9 mouse cellular contexts compared by ENCODE assay signal in the genomic region with DNA sequence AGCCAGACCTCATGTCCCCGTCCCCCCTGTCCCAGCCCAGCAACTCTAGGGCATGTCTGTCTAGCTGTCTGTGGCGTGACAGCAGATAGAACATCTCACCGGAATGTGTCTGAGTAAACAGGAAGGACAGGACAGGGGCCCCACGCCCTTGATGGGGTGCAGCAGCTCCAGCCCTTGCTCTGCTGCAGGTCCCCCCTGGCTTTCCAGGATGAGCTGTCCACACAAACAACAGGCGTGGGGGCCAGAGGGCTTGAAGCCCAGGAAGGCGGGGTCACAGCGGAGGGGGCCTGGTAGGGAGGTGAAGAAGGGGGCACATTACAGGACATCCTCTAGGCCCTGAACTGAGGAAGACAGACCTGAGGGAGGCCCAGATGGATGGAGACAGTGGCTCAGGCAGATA. TPM values are rescaled to one million over a fixed set of nuclear protein-coding genes. Genes with fewer than 3 reads are reported as not detected.
A peak's percentile ranks its signal among the peaks of the same experiment; 100 is the strongest.
DNase-seq lines count a peak whose midpoint lies in the region; ATAC-seq and TF ChIP-seq lines count a peak whose summit lies in the region.
"Had no signal": no experiment of that assay in that cellular context is flagged by ENCODE, and none has a peak within 500 bp of the region (broad histone marks: within the 10 kb centered on the region; RNA-seq: fewer than 3 reads in every experiment).

No protein-coding gene starts in this region.

- H3K36me3 ChIP-seq in heart, embryonic 13.5 days: peaks cover 40% of the 10 kb centered on the region
- H3K36me3 ChIP-seq in heart, embryonic 16.5 days (ENCODE audit: control insufficient read depth, insufficient read depth): peaks cover 15% of the 10 kb centered on the region

- TF ChIP-seq POLR2A in lung, adult 2 months (IDR thresholded peaks at IDR 0.05; ENCODE audit: borderline replicate concordance, extremely low read depth, low read depth, low read length): peak; percentile 15; the same call in 1 of the 2 replicates

- no peak for ATAC-seq in heart, embryonic 13.5 days (ENCODE audit: extremely low read depth, insufficient number of reproducible peaks, low FRiP score, low TSS enrichment)
- no peak; the same call in 1 of the 2 replicates for ATAC-seq in heart, embryonic 16.5 days (replicated peaks; ENCODE audit: extremely low read depth, insufficient read depth, low FRiP score)

- DNase-seq in heart, adult 18-20 months: no peak
- peak; percentile 77 for DNase-seq in adrenal gland, adult 8-10 months
- DNase-seq in lung, adult 2 months: peak; percentile 70
- DNase-seq in adipocyte (ENCODE audit: low spot score): no peak
- no peak for DNase-seq in thymus, postnatal 14 days
- DNase-seq in frontal cortex, postnatal 36 days (ENCODE audit: low spot score in 2 of 2): no peak

- no peak overlapping the region for H3K4me3 ChIP-seq in heart, embryonic 13.5 days
- H3K4me3 ChIP-seq in heart, embryonic 16.5 days (ENCODE audit: low read length): no peak overlapping the region
- H3K4me3 ChIP-seq in lung, adult 2 months (replicated peaks; ENCODE audit: extremely low read depth, low read depth, low read length): no peak overlapping the region
- H3K4me3 ChIP-seq: neural tube, embryonic 13.5 days had no signal

- peaks cover 40% of the 10 kb centered on the region for H3K4me1 ChIP-seq in heart, embryonic 13.5 days
- H3K4me1 ChIP-seq in heart, embryonic 16.5 days (ENCODE audit: control insufficient read depth, insufficient read depth, low read length): peaks cover 18% of the 10 kb centered on the region
- peaks cover 31% of the 10 kb centered on the region for H3K4me1 ChIP-seq in lung, adult 2 months (ENCODE audit: control insufficient read depth, insufficient read depth, low read length)

- peak overlapping the region; percentile 66 for H3K27ac ChIP-seq in heart, embryonic 13.5 days (replicated peaks)
- H3K27ac ChIP-seq in heart, embryonic 16.5 days (ENCODE audit: low read length): peak overlapping the region; percentile 41
- H3K27ac ChIP-seq: neural tube, embryonic 13.5 days had no signal

- H3K4me2 ChIP-seq in heart, embryonic 13.5 days: no peak overlapping the region
- H3K4me2 ChIP-seq in heart, embryonic 16.5 days (ENCODE audit: low read depth, low read length): no peak overlapping the region
- H3K4me2 ChIP-seq: neural tube, embryonic 13.5 days had no signal

- H3K9me3 ChIP-seq in heart, embryonic 13.5 days: no peaks in the 10 kb centered on the region
- no peaks in the 10 kb centered on the region for H3K9me3 ChIP-seq in heart, embryonic 16.5 days (replicated peaks; ENCODE audit: control insufficient read depth, low read length)
- H3K9me3 ChIP-seq: neural tube, embryonic 13.5 days had no signal

- no peak for TF ChIP-seq CTCF in lung, adult 2 months (IDR thresholded peaks at IDR 0.05; ENCODE audit: insufficient read depth, low read length)

- peaks cover 26% of the 10 kb centered on the region for H3K27me3 ChIP-seq in heart, embryonic 13.5 days (replicated peaks)
- 0 out of 2 replicates have a peak, but pooled peaks cover 3% of the 10 kb centered on the region for H3K27me3 ChIP-seq in heart, embryonic 16.5 days (ENCODE audit: control insufficient read depth, insufficient read depth, low read length)

- H3K9ac ChIP-seq in heart, embryonic 13.5 days: peak overlapping the region; percentile 58
- no peak overlapping the region for H3K9ac ChIP-seq in heart, embryonic 16.5 days (ENCODE audit: low read length)
- H3K9ac ChIP-seq: neural tube, embryonic 13.5 days had no signal

- 49% methylated on average over 7 of the region's 7 CpGs for WGBS in heart, embryonic 13.5 days
- WGBS in heart, embryonic 16.5 days: 50% methylated on average over 7 of the region's 7 CpGs
- WGBS in lung, adult 2 months: 49% methylated on average over 7 of the region's 7 CpGs

RNA-seq across cellular contexts. Expression of a gene that starts 8.2 kb away (rescaled TPM):
- polyA plus RNA-seq in heart, embryonic 13.5 days (2015; fragmentation: Nextera tagmentation; extraction: Ambion mirVana): 56.1 and 56.2 TPM in 2 replicates
- 10 to 100 TPM; 15.5 to 17.2 TPM for total RNA-seq in heart, adult 18-20 months (2021)
- 10 to 100 TPM; 47.1 to 56.6 (median 51.1) TPM for total RNA-seq in adrenal gland, adult 8-10 months (2022)
- polyA plus RNA-seq in heart, embryonic 16.5 days (2015; fragmentation: Nextera tagmentation; extraction: Ambion mirVana): 45.7 and 46.7 TPM in 2 replicates
- 81.8 and 88.0 TPM in 2 replicates for polyA plus RNA-seq in lung, adult 2 months (2012; rRNA removed)

RNA-seq across cellular contexts. Expression of a gene that starts 10.6 kb away (rescaled TPM):
- 10.4 and 10.7 TPM in 2 replicates for polyA plus RNA-seq in heart, embryonic 13.5 days (2015; fragmentation: Nextera tagmentation; extraction: Ambion mirVana)
- 1 to 10 TPM; 5.8 to 6.5 TPM for total RNA-seq in heart, adult 18-20 months (2021)
- total RNA-seq in adrenal gland, adult 8-10 months (2022): 10 to 100 TPM; 13.0 to 15.5 (median 15.1) TPM
- polyA plus RNA-seq in heart, embryonic 16.5 days (2015; fragmentation: Nextera tagmentation; extraction: Ambion mirVana): 11.7 and 12.3 TPM in 2 replicates
- polyA plus RNA-seq in lung, adult 2 months (2012; rRNA removed): 2.4 and 2.9 TPM in 2 replicates

RNA-seq across cellular contexts. Expression of a gene that starts 15.2 kb away (rescaled TPM):
- polyA plus RNA-seq in heart, embryonic 13.5 days (2015; fragmentation: Nextera tagmentation; extraction: Ambion mirVana): 1.3 and 1.4 TPM in 2 replicates
- total RNA-seq in heart, adult 18-20 months (2021): 10 to 100 TPM; 22.9 to 26.5 TPM
- total RNA-seq in adrenal gland, adult 8-10 months (2022): 10 to 100 TPM; 27.6 to 54.1 (median 41.4) TPM
- polyA plus RNA-seq in heart, embryonic 16.5 days (2015; fragmentation: Nextera tagmentation; extraction: Ambion mirVana): 2.5 and 2.8 TPM in 2 replicates
- 39.6 and 49.2 TPM in 2 replicates for polyA plus RNA-seq in lung, adult 2 months (2012; rRNA removed)

RNA-seq across cellular contexts. Expression of a gene that starts 25.8 kb away (rescaled TPM):
- 0.15 and 0.31 TPM in 2 replicates for polyA plus RNA-seq in heart, embryonic 13.5 days (2015; fragmentation: Nextera tagmentation; extraction: Ambion mirVana)
- 1 to 10 TPM in 1 of 2 experiments, under 1 TPM in 1; 0.93 to 1.5 TPM for total RNA-seq in heart, adult 18-20 months (2021)
- total RNA-seq in adrenal gland, adult 8-10 months (2022): 10 to 100 TPM in 3 of 4 experiments, 1 to 10 TPM in 1; 7.0 to 36.3 (median 20.6) TPM
- 0.64 and 2.1 TPM in 2 replicates for polyA plus RNA-seq in heart, embryonic 16.5 days (2015; fragmentation: Nextera tagmentation; extraction: Ambion mirVana)
- polyA plus RNA-seq in lung, adult 2 months (2012; rRNA removed): 5.2 and 6.7 TPM in 2 replicates

RNA-seq across cellular contexts. Expression of a gene that starts 26.9 kb away (rescaled TPM):
- polyA plus RNA-seq in heart, embryonic 13.5 days (2015; fragmentation: Nextera tagmentation; extraction: Ambion mirVana): 26.1 and 27.6 TPM in 2 replicates
- total RNA-seq in heart, adult 18-20 months (2021): 10 to 100 TPM; 55.5 to 55.8 TPM
- 10 to 100 TPM; 59.2 to 70.5 (median 64.3) TPM for total RNA-seq in adrenal gland, adult 8-10 months (2022)
- polyA plus RNA-seq in heart, embryonic 16.5 days (2015; fragmentation: Nextera tagmentation; extraction: Ambion mirVana): 26.7 and 27.3 TPM in 2 replicates
- polyA plus RNA-seq in lung, adult 2 months (2012; rRNA removed): 38.7 and 40.9 TPM in 2 replicates

Comparison
In these comparisons a context has a peak if more than half of its experiments do, and no peak if none do; other contexts are left out.
1. DNase-seq: peak in adrenal gland, adult 8-10 months (single experiment) and lung, adult 2 months (single experiment); none in heart, adult 18-20 months (0 of 2), adipocyte (single experiment), thymus, postnatal 14 days (single experiment) and frontal cortex, postnatal 36 days (0 of 2).
2. RNA of a gene that starts 15.2 kb away (polyA plus RNA-seq): 39.6 to 49.2 TPM in lung, adult 2 months; 2.5 to 2.8 TPM in heart, embryonic 16.5 days and 1.3 to 1.4 TPM in heart, embryonic 13.5 days; every median in the first group is over 10 times any median in the second.